Mouse (Mus musculus) testis, adult 2 months (tissue): ENCODE measurements around the gene Etfrf1.

Experiments
- CTCF ChIP-seq: fragments of 200-500 bp; IDR thresholded peaks from 2 replicates; pipeline ENCODE4 v1.5.1; 2012; ENCODE audit warnings: low read depth, mild to moderate bottlenecking, inconsistent platforms, low read length, moderate library complexity; ENCODE audit not compliant: control insufficient read depth, insufficient read depth, insufficient replicate concordance
- POLR2A ChIP-seq: fragments of 200-500 bp; IDR thresholded peaks from 2 replicates; pipeline ENCODE4 v1.6.1; 2012; ENCODE audit warnings: low read depth, mild to moderate bottlenecking, inconsistent platforms, low read length, moderate library complexity; ENCODE audit not compliant: control insufficient read depth

DNA sequence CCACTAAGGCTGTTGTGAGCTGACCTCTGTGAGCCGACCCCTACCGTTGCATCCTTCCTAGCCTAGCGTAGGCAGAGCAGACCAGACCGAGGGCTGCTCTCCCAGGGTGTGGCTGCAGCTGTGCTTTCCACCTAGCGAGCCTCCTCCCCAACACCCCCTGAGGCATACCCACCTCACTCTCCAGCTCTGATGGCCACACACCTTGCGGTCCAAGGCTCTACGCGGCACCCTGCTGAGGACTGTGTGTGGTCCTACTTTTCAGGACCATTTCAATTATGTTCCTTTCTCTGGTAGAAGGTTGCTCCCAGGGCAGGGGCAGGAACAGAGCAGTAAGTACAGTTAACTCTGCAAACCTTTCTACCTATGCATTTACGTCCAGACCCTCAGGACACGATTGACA, 34.5 kb upstream of the Etfrf1 start:
- no peak for TF ChIP-seq CTCF
- no peak for TF ChIP-seq POLR2A
